Mouse (Mus musculus) erythroblast, embryonic 14.5 days (primary cell): ENCODE measurements around the gene C2cd4a.

Source experiments
- GATA1 ChIP-seq: IDR thresholded peaks from 2 replicates; pipeline ENCODE4 v1.6.1; 2012; ENCODE audit warnings: low read length, inconsistent platforms, mixed read lengths
- TAL1 ChIP-seq: IDR thresholded peaks from 3 replicates; pipeline ENCODE4 v1.6.1; 2012; ENCODE audit warnings: low read length, inconsistent platforms, mixed read lengths

- TF ChIP-seq GATA1 (no peak), TAL1 (no peak)
Measured at GRCm38 (mm10) chr9:67837311-67837710, 5.2 kb upstream of the C2cd4a start.
